Comparison of ENCODE assay signal across 27 mouse cellular contexts in genomic region chr9:48751900-48752299, GRCm38 (mm10).
DNase-seq lines count a peak whose midpoint lies in the region; ATAC-seq lines count a peak whose summit lies in the region.
"Had no signal": no experiment of that assay in that cellular context is flagged by ENCODE, and none has a peak within 500 bp of the region (broad histone marks: within the 10 kb centered on the region; RNA-seq: fewer than 3 reads in every experiment).

No protein-coding gene starts in this region.

- H3K4me1 ChIP-seq in lung, embryonic 15.5 days: peaks cover 8% of the 10 kb centered on the region; the same call in 1 of the 2 replicates

- H3K4me2 ChIP-seq in lung, embryonic 15.5 days: no peak overlapping the region
- H3K4me2 ChIP-seq: forebrain, embryonic 13.5 days; heart, embryonic 15.5 days; kidney, embryonic 15.5 days; liver, embryonic 11.5 days; midbrain, embryonic 11.5 days; neural tube, embryonic 15.5 days; stomach, embryonic 15.5 days had no signal

- peak; percentile 92 for DNase-seq in heart, adult 11 months
- DNase-seq in heart, postnatal 4 days: no peak
- DNase-seq in lung, postnatal 14 days: no peak
- DNase-seq in adipocyte (ENCODE audit: low spot score): peak; percentile 60
- DNase-seq in skeletal muscle tissue, adult 2 months (ENCODE audit: low read depth, low spot score): peak; percentile 81
- DNase-seq: adrenal gland, postnatal 36 days; cerebellum, adult 11 months; cerebellum, adult 9-11 months; gastrocnemius, postnatal 14 days; kidney, postnatal 4 days; liver, postnatal 0 days; right cerebral cortex, adult 18-20 months; right cerebral cortex, postnatal 4 days had no signal

- H3K9ac ChIP-seq in lung, embryonic 15.5 days: no peak overlapping the region
- H3K9ac ChIP-seq: forebrain, embryonic 13.5 days; heart, embryonic 15.5 days; kidney, embryonic 15.5 days; liver, postnatal 0 days; neural tube, embryonic 15.5 days; stomach, embryonic 15.5 days had no signal

- H3K36me3 ChIP-seq in lung, embryonic 15.5 days: no peaks in the 10 kb centered on the region
- H3K36me3 ChIP-seq: heart, embryonic 15.5 days; kidney, embryonic 15.5 days; limb, embryonic 10.5 days; neural tube, embryonic 15.5 days; stomach, embryonic 15.5 days had no signal

- WGBS in lung, embryonic 15.5 days: 76% methylated on average over 3 of the region's 3 CpGs

- H3K27me3 ChIP-seq in lung, embryonic 15.5 days: no peaks in the 10 kb centered on the region
- H3K27me3 ChIP-seq: forebrain, embryonic 13.5 days; heart, embryonic 15.5 days; neural tube, embryonic 15.5 days; stomach, embryonic 15.5 days had no signal

- no peak overlapping the region for H3K4me3 ChIP-seq in lung, embryonic 15.5 days
- H3K4me3 ChIP-seq: erythroblast, embryonic 14.5 days; forebrain, embryonic 13.5 days; heart, embryonic 15.5 days; kidney, embryonic 15.5 days; limb, embryonic 10.5 days; neural tube, embryonic 15.5 days; stomach, embryonic 15.5 days had no signal

- ATAC-seq in lung, embryonic 15.5 days (ENCODE audit: borderline replicate concordance, extremely low read depth, low FRiP score, low TSS enrichment): no peak
- ATAC-seq in inflammation-experienced regulatory T-cells, adult 6 months: no peak
- ATAC-seq: CD4-positive, CD25-positive, alpha-beta regulatory T cell, adult 4 months; forebrain, embryonic 13.5 days; hindbrain, postnatal 0 days; intestine, postnatal 0 days; liver, postnatal 0 days had no signal

- 0 out of 2 replicates have a peak overlapping the region, but pooled peaks have one; percentile 29 for H3K27ac ChIP-seq in lung, embryonic 15.5 days
- H3K27ac ChIP-seq: forebrain, embryonic 13.5 days; heart, embryonic 15.5 days; hindbrain, postnatal 0 days; kidney, embryonic 15.5 days; limb, embryonic 10.5 days; stomach, embryonic 15.5 days had no signal

- H3K9me3 ChIP-seq in lung, embryonic 15.5 days: no peaks in the 10 kb centered on the region
- H3K9me3 ChIP-seq: forebrain, embryonic 13.5 days; heart, embryonic 15.5 days; kidney, embryonic 15.5 days; limb, embryonic 10.5 days; neural tube, embryonic 15.5 days; stomach, embryonic 15.5 days had no signal

Comparison
In these comparisons a context has a peak if more than half of its experiments do, and no peak if none do; other contexts are left out.
1. DNase-seq: peak in heart, adult 11 months (single experiment), adipocyte (single experiment) and skeletal muscle tissue, adult 2 months (single experiment); none in heart, postnatal 4 days (single experiment) and lung, postnatal 14 days (single experiment).